Mouse (Mus musculus) embryo, embryonic 9.5 days (tissue): Measurements from ENCODE around the gene Pdgfb.

Experiments
- DNase-seq: peaks from one replicate; pipeline ENCODE4 v3.0.0-alpha.2; 2017; ENCODE audit errors: extremely low spot score

Gene Pdgfb

GRCm38 (mm10) chr15:80009421-80010181 is 5.2 kb downstream of the Pdgfb start:
- no peak for DNase-seq

GRCm38 (mm10) chr15:80008461-80008860 is 6.3 kb downstream of the Pdgfb start:
- no peak for DNase-seq

GRCm38 (mm10) chr15:80006156-80006555 is 8.6 kb downstream of the Pdgfb start:
- no peak for DNase-seq

- no peak for DNase-seq
These were observed 9.3 kb downstream of the Pdgfb start for GRCm38 (mm10) chr15:80005436-80005835.

GRCm38 (mm10) chr15:80004644-80005340 is 10.0 kb downstream of the Pdgfb start:
- DNase-seq = no peak

- DNase-seq = no peak
These were observed 11.2 kb downstream of the Pdgfb start for GRCm38 (mm10) chr15:80003581-80003980.

- no peak for DNase-seq
These were observed 13.2 kb downstream of the Pdgfb start for GRCm38 (mm10) chr15:80001601-80002000.

- no peak for DNase-seq
These were observed 14.1 kb downstream of the Pdgfb start for GRCm38 (mm10) chr15:80000694-80001093.

- DNase-seq = no peak
These were observed 16.8 kb downstream of the Pdgfb start for GRCm38 (mm10) chr15:79997988-79998387.

GRCm38 (mm10) chr15:79996781-79997180 is 18.0 kb downstream of the Pdgfb start:
- DNase-seq = no peak

GRCm38 (mm10) chr15:79995552-79995951 is 19.2 kb downstream of the Pdgfb start:
- DNase-seq = no peak

- no peak for DNase-seq
These were observed 20.2 kb downstream of the Pdgfb start for GRCm38 (mm10) chr15:79994566-79994965.

GRCm38 (mm10) chr15:79986182-79986581 is 28.6 kb downstream of the Pdgfb start:
- DNase-seq = no peak

GRCm38 (mm10) chr15:79985471-79985870 is 29.3 kb downstream of the Pdgfb start:
- no peak for DNase-seq

- no peak for DNase-seq
These were observed 30.6 kb downstream of the Pdgfb start for GRCm38 (mm10) chr15:79984152-79984551.

GRCm38 (mm10) chr15:79980716-79981115 is 34.1 kb downstream of the Pdgfb start:
- DNase-seq = no peak

- DNase-seq = no peak
These were observed 42.6 kb downstream of the Pdgfb start for GRCm38 (mm10) chr15:79972186-79972585.

- no peak for DNase-seq
These were observed 43.8 kb downstream of the Pdgfb start, which contains the start of gene Cbx7 for GRCm38 (mm10) chr15:79970940-79971339. TSS of gene Cbx7 (minus strand) at chr15:79971119.

- no peak for DNase-seq
These were observed 44.3 kb downstream of the Pdgfb start for GRCm38 (mm10) chr15:79970491-79970890.

GRCm38 (mm10) chr15:79967346-79967745 is 47.4 kb downstream of the Pdgfb start:
- DNase-seq = no peak

GRCm38 (mm10) chr15:79964376-79964775 is 50.4 kb downstream of the Pdgfb start:
- no peak for DNase-seq

- DNase-seq = no peak
These were observed 52.1 kb downstream of the Pdgfb start for GRCm38 (mm10) chr15:79962661-79963060.

- DNase-seq = no peak
These were observed 53.3 kb downstream of the Pdgfb start for GRCm38 (mm10) chr15:79961366-79961921.
